ENCODE assay signal across 8 mouse cellular contexts in genomic region chr12:110417987-110418734, GRCm38 (mm10). TPM values are rescaled to one million over a fixed set of nuclear protein-coding genes. Genes with fewer than 3 reads are reported as not detected.
DNase-seq lines count a peak whose midpoint lies in the region; ATAC-seq lines count a peak whose summit lies in the region.

No protein-coding gene starts in this region.

- H3K4me2 ChIP-seq in embryonic facial prominence, embryonic 15.5 days (replicated peaks), result no peak overlapping the region
- H3K4me2 ChIP-seq in kidney, embryonic 14.5 days (replicated peaks; ENCODE audit: low read depth, low read length), result no peak overlapping the region

- H3K9ac ChIP-seq in embryonic facial prominence, embryonic 15.5 days, result no peak overlapping the region
- H3K9ac ChIP-seq in kidney, embryonic 14.5 days (ENCODE audit: low read depth, low read length), result no peak overlapping the region

- no peaks in the 10 kb centered on the region for H3K9me3 ChIP-seq in embryonic facial prominence, embryonic 15.5 days (replicated peaks)
- H3K9me3 ChIP-seq in kidney, embryonic 14.5 days (ENCODE audit: control insufficient read depth, low read length), result no peaks in the 10 kb centered on the region

- H3K36me3 ChIP-seq in embryonic facial prominence, embryonic 15.5 days, result no peaks in the 10 kb centered on the region
- H3K36me3 ChIP-seq in kidney, embryonic 14.5 days (ENCODE audit: control insufficient read depth, insufficient read depth, low read length), result no peaks in the 10 kb centered on the region

- H3K27ac ChIP-seq in embryonic facial prominence, embryonic 15.5 days (replicated peaks), result no peak overlapping the region
- H3K27ac ChIP-seq in kidney, embryonic 14.5 days (ENCODE audit: low read depth, low read length), result no peak overlapping the region

- 47% methylated on average over 20 of the region's 20 CpGs for WGBS in embryonic facial prominence, embryonic 15.5 days
- WGBS in kidney, embryonic 14.5 days, result 44% methylated on average over 20 of the region's 20 CpGs

- peak; percentile 16 for DNase-seq in thymus, postnatal 14 days
- no peak for DNase-seq in thymus, postnatal 10 days (ENCODE audit: low spot score in 2 of 2)
- peak; percentile 43 for DNase-seq in lung, postnatal 14 days
- DNase-seq in layer of hippocampus, adult 8-10 months (ENCODE audit: low spot score in 2 of 2), result no peak
- DNase-seq in gastrocnemius, postnatal 4 days (ENCODE audit: low spot score in 2 of 2), result no peak
- no peak for DNase-seq in ovary, postnatal 14 days (ENCODE audit: low spot score)

- no peaks in the 10 kb centered on the region for H3K27me3 ChIP-seq in embryonic facial prominence, embryonic 15.5 days
- no peaks in the 10 kb centered on the region for H3K27me3 ChIP-seq in kidney, embryonic 14.5 days (ENCODE audit: control insufficient read depth, insufficient read depth, low read length)

- ATAC-seq in embryonic facial prominence, embryonic 15.5 days (ENCODE audit: insufficient number of reproducible peaks, low FRiP score, low TSS enrichment, low read depth), result 0 out of 2 replicates have a peak, but pooled peaks have one; percentile 34
- ATAC-seq in kidney, embryonic 14.5 days (ENCODE audit: low FRiP score, low TSS enrichment), result peak; percentile 22; the same call in 1 of the 2 replicates

- H3K4me3 ChIP-seq in embryonic facial prominence, embryonic 15.5 days (replicated peaks), result no peak overlapping the region
- no peak overlapping the region for H3K4me3 ChIP-seq in kidney, embryonic 14.5 days (ENCODE audit: low read length)

- no peaks in the 10 kb centered on the region for H3K4me1 ChIP-seq in embryonic facial prominence, embryonic 15.5 days
- no peaks in the 10 kb centered on the region for H3K4me1 ChIP-seq in kidney, embryonic 14.5 days (ENCODE audit: control insufficient read depth, insufficient read depth, low read length)

RNA-seq across cellular contexts. Expression of gene Ppp2r5c, which starts 28.8 kb away (rescaled TPM):
- polyA plus RNA-seq in embryonic facial prominence, embryonic 15.5 days (2015; fragmentation: Nextera tagmentation; extraction: Ambion mirVana), result 132 and 138 TPM in 2 replicates
- 114 and 160 TPM in 2 replicates for polyA plus RNA-seq in kidney, embryonic 14.5 days (2014; fragmentation: Nextera tagmentation; extraction: Ambion mirVana)
- 100 to 1,000 TPM; 227 to 249 (median 241) TPM for total RNA-seq in layer of hippocampus, adult 8-10 months (2022)
- total RNA-seq in gastrocnemius, postnatal 4 days (2021), result 10 to 100 TPM; 87.5 to 88.8 TPM

Comparison
In these comparisons a context has a peak if more than half of its experiments do, and no peak if none do; other contexts are left out.
1. DNase-seq: peak in thymus, postnatal 14 days (single experiment) and lung, postnatal 14 days (single experiment); none in thymus, postnatal 10 days (0 of 2), layer of hippocampus, adult 8-10 months (0 of 2), gastrocnemius, postnatal 4 days (0 of 2) and ovary, postnatal 14 days (single experiment).